Mouse (Mus musculus) cerebellum, adult 11 months (tissue): ENCODE results near the gene Ndufa7.
"Not testable (repeated sequence)": the region's sequence is repeated elsewhere in the genome, so short reads cannot be mapped to it uniquely, and the experiment has no call there.

Source experiments
- DNase-seq: peaks from one replicate; pipeline ENCODE4 v3.0.0; 2022

The Ndufa7 gene

GRCm38 (mm10) chr17:33884320-33884719, 59.9 kb downstream of the Ndufa7 start:
- not testable (repeated sequence) for DNase-seq

- DNase-seq: not testable (repeated sequence)
Observed at GRCm38 (mm10) chr17:33887802-33888201, 63.4 kb downstream of the Ndufa7 start.
